Mouse (Mus musculus) forebrain, embryonic 16.5 days (tissue): ENCODE data around the gene Ccdc153. TPM values are rescaled to one million over a fixed set of nuclear protein-coding genes. Genes with fewer than 3 reads are reported as not detected.
A peak's percentile ranks its signal among the peaks of the same experiment; 100 is the strongest.

Source experiments
- ATAC-seq: fragments of 200-750 bp; cut with Nextera tagmentation; 2 replicates; pipeline ENCODE4 v1.8.0; 2017; ENCODE audit warnings: mild to moderate bottlenecking, moderate library complexity
- H3K27ac ChIP-seq: fragments of 300-500 bp; sonication (generic); 2 replicates; pipeline ENCODE4 v1.5.1; 2014; ENCODE audit warnings: low read length, control low read depth
- H3K27me3 ChIP-seq: fragments of 300-500 bp; sonication (generic); replicated peaks from 2 replicates; pipeline ENCODE4 v1.6.1; 2014; ENCODE audit warnings: low read length; ENCODE audit not compliant: control insufficient read depth, insufficient read depth
- H3K36me3 ChIP-seq: fragments of 300-500 bp; sonication (generic); 2 replicates; pipeline ENCODE4 v1.6.1; 2014; ENCODE audit not compliant: control insufficient read depth, insufficient read depth
- H3K4me1 ChIP-seq: fragments of 300-500 bp; sonication (generic); replicated peaks from 2 replicates; pipeline ENCODE4 v1.6.1; 2014; ENCODE audit warnings: low read length; ENCODE audit not compliant: control insufficient read depth, insufficient read depth
- H3K4me2 ChIP-seq: fragments of 300-500 bp; sonication (generic); 2 replicates; pipeline ENCODE4 v1.6.1; 2014; ENCODE audit warnings: mild to moderate bottlenecking, low read length, control low read depth
- H3K4me3 ChIP-seq: fragments of 300-500 bp; sonication (generic); replicated peaks from 2 replicates; pipeline ENCODE4 v1.5.1; 2014; ENCODE audit warnings: mild to moderate bottlenecking, low read length, control low read depth
- H3K9ac ChIP-seq: fragments of 300-500 bp; sonication (generic); replicated peaks from 2 replicates; pipeline ENCODE4 v1.6.1; 2014; ENCODE audit warnings: low read depth, low read length, control low read depth
- H3K9me3 ChIP-seq: fragments of 300-500 bp; sonication (generic); 2 replicates; pipeline ENCODE4 v1.6.1; 2016; ENCODE audit warnings: low read length; ENCODE audit not compliant: control insufficient read depth
- WGBS: fragments of 180-500 bp; shearing (Covaris S2); extraction: QIAGEN DNeasy Blood & Tissue Kit; methylation state at CpG from one replicate; pipeline ENCODE4 v1.1.7; 2014; 5-methylcytosine and 5-hydroxymethylcytosine counted together
- polyA plus RNA-seq: library from polyadenylated mRNA; unstranded; fragments of >200 nt; fragmentation: Nextera tagmentation; extraction: Ambion mirVana; gene quantifications from 2 replicates; pipeline ENCODE4 v1.2.1, GENCODE M21; 2015

Gene Ccdc153
- polyA plus RNA-seq, 1 experiment from 2014 or later, result not detected

GRCm38 (mm10) chr9:44209416-44209815 lies 31.1 kb upstream of the Ccdc153 start:
- H3K27ac ChIP-seq, result no peak overlapping the region
- no peak overlapping the region for H3K4me3 ChIP-seq
- peaks cover 2% of the 10 kb centered on the region; the same call in 1 of the 2 replicates for H3K9me3 ChIP-seq
- no peak overlapping the region for H3K9ac ChIP-seq
- H3K27me3 ChIP-seq, result no peaks in the 10 kb centered on the region
- H3K4me1 ChIP-seq, result no peaks in the 10 kb centered on the region
- 98% methylated on average over 4 of the region's 4 CpGs for WGBS
- no peaks in the 10 kb centered on the region for H3K36me3 ChIP-seq
- no peak for ATAC-seq
- no peak overlapping the region for H3K4me2 ChIP-seq

- Histone ChIP-seq H3K36me3 (no peaks in the 10 kb centered on the region), H3K4me1 (no peaks in the 10 kb centered on the region), H3K4me3 (no peak overlapping the region), H3K9ac (no peak overlapping the region), H3K9me3 (peaks cover 2% of the 10 kb centered on the region; the same call in 1 of the 2 replicates), H3K27me3 (no peaks in the 10 kb centered on the region), H3K27ac (no peak overlapping the region), H3K4me2 (no peak overlapping the region)
- 92% methylated on average over 4 of the region's 4 CpGs for WGBS
- ATAC-seq, result no peak
These were observed 28.1 kb upstream of the Ccdc153 start for GRCm38 (mm10) chr9:44212406-44212805.

- WGBS, result 92% methylated on average over 14 of the region's 14 CpGs
- ATAC-seq, result no peak
These were observed 26.9 kb upstream of the Ccdc153 start for GRCm38 (mm10) chr9:44213538-44213937.

GRCm38 (mm10) chr9:44225993-44226392 lies 14.5 kb upstream of the Ccdc153 start:
- H3K27me3 ChIP-seq, result no peaks in the 10 kb centered on the region
- no peak for ATAC-seq
- no peaks in the 10 kb centered on the region for H3K36me3 ChIP-seq
- H3K9ac ChIP-seq, result no peak overlapping the region
- H3K4me1 ChIP-seq, result peaks cover 3% of the 10 kb centered on the region
- H3K4me2 ChIP-seq, result no peak overlapping the region
- no peak overlapping the region for H3K27ac ChIP-seq
- no peaks in the 10 kb centered on the region for H3K9me3 ChIP-seq
- no peak overlapping the region for H3K4me3 ChIP-seq
- 48% methylated on average over 6 of the region's 6 CpGs for WGBS

More at GRCm38 (mm10) chr9:44213538-44213937, 26.9 kb upstream of the Ccdc153 start:
- Histone ChIP-seq H3K9ac (no peak overlapping the region), H3K27me3 (no peaks in the 10 kb centered on the region), H3K4me2 (no peak overlapping the region), H3K9me3 (peaks cover 2% of the 10 kb centered on the region; the same call in 1 of the 2 replicates), H3K4me3 (no peak overlapping the region), H3K4me1 (no peaks in the 10 kb centered on the region), H3K27ac (no peak overlapping the region), H3K36me3 (no peaks in the 10 kb centered on the region)

GRCm38 (mm10) chr9:44231609-44232008 lies 8.9 kb upstream of the Ccdc153 start:
- no peak for ATAC-seq
- H3K4me1 ChIP-seq, result peaks cover 27% of the 10 kb centered on the region
- H3K4me2 ChIP-seq, result peak overlapping the region; percentile 88
- H3K9me3 ChIP-seq, result no peaks in the 10 kb centered on the region
- no peaks in the 10 kb centered on the region for H3K36me3 ChIP-seq
- no peak overlapping the region for H3K4me3 ChIP-seq
- H3K27ac ChIP-seq, result no peak overlapping the region
- no peaks in the 10 kb centered on the region for H3K27me3 ChIP-seq
- no peak overlapping the region for H3K9ac ChIP-seq

- peak; percentile 74 for ATAC-seq
- H3K27me3 ChIP-seq, result no peaks in the 10 kb centered on the region
These were observed 7.3 kb upstream of the Ccdc153 start for GRCm38 (mm10) chr9:44233021-44233801.

DNA sequence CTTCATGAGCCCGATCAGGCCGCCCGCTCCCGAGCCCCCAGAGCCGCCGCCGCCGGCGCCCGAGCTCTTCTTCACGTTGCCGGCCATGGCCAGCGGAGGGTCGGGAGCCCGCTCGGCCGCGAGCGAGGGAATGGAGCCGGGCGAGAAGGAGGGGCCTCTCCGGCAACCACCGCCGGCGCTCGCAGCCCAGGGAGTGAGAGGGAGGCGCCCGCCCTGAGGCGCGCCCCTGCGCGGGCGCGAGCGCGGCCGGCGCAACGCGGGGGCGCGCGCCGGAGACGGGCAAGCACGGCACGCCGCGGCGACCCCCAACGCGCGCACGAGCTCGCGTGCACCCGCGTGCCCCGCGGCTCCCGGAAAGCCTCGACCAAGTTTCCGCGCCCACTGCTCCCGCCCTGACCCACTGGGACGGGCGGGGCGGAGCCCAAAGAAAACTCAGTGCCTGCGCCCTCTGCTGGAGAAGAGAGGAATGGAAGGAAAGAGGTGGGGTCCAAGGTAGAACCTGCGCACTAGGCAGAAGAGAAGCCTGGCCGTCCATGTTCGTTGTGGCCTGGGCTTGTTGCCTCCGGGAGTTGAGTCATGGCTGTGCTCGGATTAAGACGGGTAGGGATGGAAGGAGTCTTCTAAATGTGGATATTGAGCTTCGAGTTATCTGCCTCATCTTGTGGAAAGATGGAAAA lies 6.5 kb upstream of the Ccdc153 start, which contains the start of gene Cbl:
TSS of gene Cbl (minus strand) at position 248 of the 677 bp plus-strand sequence.
- H3K27me3 ChIP-seq, result no peaks in the 10 kb centered on the region
- peak within 1 kb of the TSS; percentile 88 for H3K4me2 ChIP-seq
- H3K27ac ChIP-seq, result peak within 1 kb of the TSS; percentile 95
- H3K4me1 ChIP-seq, result peaks cover 27% of the 10 kb centered on the region
- H3K4me3 ChIP-seq, result peak within 1 kb of the TSS; percentile 61
- H3K9ac ChIP-seq, result peak within 1 kb of the TSS; percentile 78
- under 1% methylated on average over 52 of the region's 76 CpGs for WGBS
- peak; percentile 95 for ATAC-seq
- H3K9me3 ChIP-seq, result no peaks in the 10 kb centered on the region
- no peaks in the 10 kb centered on the region for H3K36me3 ChIP-seq

More at GRCm38 (mm10) chr9:44233021-44233801, 7.3 kb upstream of the Ccdc153 start:
- H3K4me2 ChIP-seq, result peak overlapping the region; percentile 88
- peak overlapping the region; percentile 78 for H3K9ac ChIP-seq
- peaks cover 27% of the 10 kb centered on the region for H3K4me1 ChIP-seq
- H3K4me3 ChIP-seq, result peak overlapping the region; percentile 61
- H3K9me3 ChIP-seq, result no peaks in the 10 kb centered on the region
- no peaks in the 10 kb centered on the region for H3K36me3 ChIP-seq
- H3K27ac ChIP-seq, result peak overlapping the region; percentile 95
- WGBS, result under 1% methylated on average over 40 of the region's 40 CpGs

DNA sequence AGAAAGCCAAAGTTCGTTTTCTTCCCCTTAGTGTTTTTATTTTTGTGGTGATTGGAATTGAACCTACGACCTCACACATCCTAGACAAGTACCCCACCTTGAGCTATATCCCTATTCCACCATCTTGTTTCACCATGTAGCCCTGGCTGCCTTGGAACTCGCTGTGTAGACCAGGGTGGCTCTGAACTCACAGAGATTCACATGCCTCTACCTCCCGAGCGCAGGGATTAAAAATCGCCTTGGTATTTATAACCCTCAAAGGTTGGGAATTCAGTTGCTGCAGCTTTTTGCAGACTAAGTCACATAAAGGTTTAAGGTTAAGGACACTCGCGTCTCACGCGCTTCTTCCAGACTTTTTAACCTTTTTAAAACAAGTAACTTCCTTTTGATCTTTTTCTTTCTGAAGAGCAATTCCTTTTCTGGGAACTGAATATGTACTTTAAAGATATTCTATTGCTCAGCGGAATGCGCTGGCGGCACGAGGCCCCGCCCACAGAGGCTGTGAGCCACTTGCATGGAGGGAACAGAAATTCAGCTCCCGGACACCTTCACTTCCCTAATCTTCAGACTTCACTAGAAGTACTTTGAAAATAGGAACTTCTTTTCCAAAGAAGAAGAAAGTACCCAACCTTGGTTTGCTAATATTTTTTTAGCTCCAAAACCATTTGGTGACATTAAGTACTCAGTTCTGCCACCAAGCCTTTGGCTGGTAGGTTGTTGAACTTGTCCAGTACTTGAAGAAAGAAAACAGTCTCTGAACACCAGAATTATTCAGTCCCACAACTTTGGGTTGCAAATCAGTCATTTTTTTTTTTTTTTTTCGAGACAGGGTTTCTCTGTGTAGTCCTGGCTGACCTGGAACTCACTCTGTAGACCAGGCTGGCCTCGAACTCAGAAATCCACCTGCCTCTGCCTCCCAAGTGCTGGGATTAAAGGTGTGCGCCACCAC lies 5.7 kb upstream of the Ccdc153 start:
- Histone ChIP-seq H3K27me3 (no peaks in the 10 kb centered on the region), H3K4me3 (peak overlapping the region; percentile 61), H3K27ac (peak overlapping the region; percentile 28; the same call in 1 of the 2 replicates), H3K9ac (peak overlapping the region; percentile 32), H3K4me1 (peaks cover 30% of the 10 kb centered on the region), H3K9me3 (no peaks in the 10 kb centered on the region), H3K4me2 (peak overlapping the region; percentile 52), H3K36me3 (no peaks in the 10 kb centered on the region)
- ATAC-seq, result no peak
- 26% methylated on average over 19 of the region's 19 CpGs for WGBS
